Mouse (Mus musculus): ENCODE data around the gene Akap9. TPM values are rescaled to one million over a fixed set of nuclear protein-coding genes. Genes with fewer than 3 reads are reported as not detected.
"Not testable (repeated sequence)": the region's sequence is repeated elsewhere in the genome, so short reads cannot be mapped to it uniquely, and the experiment has no call there.

Gene Akap9
- 41.6 and 45.9 TPM in 2 replicates for total RNA-seq (2014; rRNA removed)
- 225 and 227 TPM in 2 replicates for polyA plus RNA-seq (2015; fragmentation: Nextera tagmentation; extraction: Ambion mirVana)

GRCm38 (mm10) chr5:3927801-3928689, at the start of gene Akap9:
Gene Akap9 (plus strand): TSS chr5:3928054.
- Histone ChIP-seq H3K36me3 (ENCODE audit: insufficient read depth, low read length) (no peaks in the 10 kb centered on the region), H3K27ac (peak within 1 kb of the TSS; percentile 98), H3K9me3 (ENCODE audit: low read length) (no peaks in the 10 kb centered on the region), H3K4me2 (ENCODE audit: low read depth, low read length) (peak within 1 kb of the TSS; percentile 74), H3K27me3 (ENCODE audit: insufficient read depth, low read length) (no peaks in the 10 kb centered on the region), H3K4me1 (ENCODE audit: insufficient read depth, low read length) (peaks cover 20% of the 10 kb centered on the region), H3K4me3 (ENCODE audit: low read length) (peak within 1 kb of the TSS; percentile 98), H3K9ac (replicated peaks; ENCODE audit: low read length) (peak within 1 kb of the TSS; percentile 99)
- under 1% methylated on average over 54 of the region's 82 CpGs for WGBS
- DNase-seq (ENCODE audit: low spot score) (peak; percentile 78), ATAC-seq (peak; percentile 84)
- TF ChIP-seq CTCF (IDR thresholded peaks at IDR 0.05; ENCODE audit: low read depth), result no peak

- not testable (repeated sequence) for H3K27ac ChIP-seq; H3K4me3 ChIP-seq (ENCODE audit: low read length); H3K9me3 ChIP-seq (ENCODE audit: low read length); H3K4me1 ChIP-seq (ENCODE audit: insufficient read depth, low read length); H3K4me2 ChIP-seq (ENCODE audit: low read depth, low read length); H3K9ac ChIP-seq (replicated peaks; ENCODE audit: low read length); ATAC-seq; H3K36me3 ChIP-seq (ENCODE audit: insufficient read depth, low read length); DNase-seq (ENCODE audit: low spot score); H3K27me3 ChIP-seq (ENCODE audit: insufficient read depth, low read length)
- WGBS, result 94% methylated on average over 7 of the region's 7 CpGs
These were observed 41.0 kb upstream of the Akap9 start for GRCm38 (mm10) chr5:3886862-3887261.

GRCm38 (mm10) chr5:3889201-3889600, 38.7 kb upstream of the Akap9 start:
- Histone ChIP-seq H3K27ac (no peak overlapping the region), H3K9me3 (ENCODE audit: low read length) (no peaks in the 10 kb centered on the region), H3K27me3 (ENCODE audit: insufficient read depth, low read length) (no peaks in the 10 kb centered on the region), H3K4me1 (ENCODE audit: insufficient read depth, low read length) (peaks cover 8% of the 10 kb centered on the region), H3K9ac (replicated peaks; ENCODE audit: low read length) (no peak overlapping the region), H3K4me3 (ENCODE audit: low read length) (no peak overlapping the region), H3K36me3 (ENCODE audit: insufficient read depth, low read length) (no peaks in the 10 kb centered on the region), H3K4me2 (ENCODE audit: low read depth, low read length) (no peak overlapping the region)
- ATAC-seq, result no peak
- no peak for DNase-seq (ENCODE audit: low spot score)
- TF ChIP-seq CTCF (IDR thresholded peaks at IDR 0.05; ENCODE audit: low read depth), result no peak

GRCm38 (mm10) chr5:3893459-3894293, 34.2 kb upstream of the Akap9 start, which contains the start of gene Mterf1a:
Gene Mterf1a (minus strand): TSS chr5:3893933.
- H3K36me3 ChIP-seq (ENCODE audit: insufficient read depth, low read length); H3K4me1 ChIP-seq (ENCODE audit: insufficient read depth, low read length); DNase-seq (ENCODE audit: low spot score); H3K27me3 ChIP-seq (ENCODE audit: insufficient read depth, low read length); H3K27ac ChIP-seq; H3K9me3 ChIP-seq (ENCODE audit: low read length): not testable (repeated sequence)
- Histone ChIP-seq H3K9ac (replicated peaks; ENCODE audit: low read length) (peak within 1 kb of the TSS; percentile 41; the same call in 1 of the 2 replicates), H3K4me2 (ENCODE audit: low read depth, low read length) (peak within 1 kb of the TSS; percentile 73), H3K4me3 (ENCODE audit: low read length) (peak within 1 kb of the TSS; percentile 44)
- TF ChIP-seq CTCF (IDR thresholded peaks at IDR 0.05; ENCODE audit: low read depth), result 0 out of 2 replicates have a peak, but pooled peaks have one; percentile 5
- peak; percentile 100 for ATAC-seq
- 2% methylated on average over 4 of the region's 47 CpGs for WGBS

GRCm38 (mm10) chr5:3894294-3894619, 33.6 kb upstream of the Akap9 start:
- WGBS, result 95% methylated on average over 4 of the region's 4 CpGs
- not testable (repeated sequence) for DNase-seq (ENCODE audit: low spot score); H3K27me3 ChIP-seq (ENCODE audit: insufficient read depth, low read length); H3K36me3 ChIP-seq (ENCODE audit: insufficient read depth, low read length); H3K4me1 ChIP-seq (ENCODE audit: insufficient read depth, low read length); H3K9ac ChIP-seq (replicated peaks; ENCODE audit: low read length); ATAC-seq; H3K4me2 ChIP-seq (ENCODE audit: low read depth, low read length); H3K27ac ChIP-seq; H3K9me3 ChIP-seq (ENCODE audit: low read length)
- H3K4me3 ChIP-seq (ENCODE audit: low read length), result peak overlapping the region; percentile 20; the same call in 1 of the 2 replicates

GRCm38 (mm10) chr5:3905471-3905870, 22.4 kb upstream of the Akap9 start:
- H3K4me3 ChIP-seq (ENCODE audit: low read length), result no peak overlapping the region
- H3K36me3 ChIP-seq (ENCODE audit: insufficient read depth, low read length), result no peaks in the 10 kb centered on the region
- H3K4me2 ChIP-seq (ENCODE audit: low read depth, low read length), result no peak overlapping the region
- H3K27me3 ChIP-seq (ENCODE audit: insufficient read depth, low read length), result no peaks in the 10 kb centered on the region
- no peak overlapping the region for H3K27ac ChIP-seq
- 73% methylated on average over 2 of the region's 2 CpGs for WGBS
- H3K4me1 ChIP-seq (ENCODE audit: insufficient read depth, low read length), result no peaks in the 10 kb centered on the region
- TF ChIP-seq CTCF (IDR thresholded peaks at IDR 0.05; ENCODE audit: low read depth), result no peak
- no peak for ATAC-seq
- no peak for DNase-seq (ENCODE audit: low spot score)
- H3K9ac ChIP-seq (replicated peaks; ENCODE audit: low read length), result no peak overlapping the region
- no peaks in the 10 kb centered on the region for H3K9me3 ChIP-seq (ENCODE audit: low read length)

Data from hindbrain, postnatal 0 days (tissue).